Mouse (Mus musculus) heart, embryonic 13.5 days (tissue): Measurements from ENCODE around the gene Gm5617. TPM values are rescaled to one million over a fixed set of nuclear protein-coding genes. Genes with fewer than 3 reads are reported as not detected.
"Not testable (repeated sequence)": the region's sequence is repeated elsewhere in the genome, so short reads cannot be mapped to it uniquely, and the experiment has no call there.

Source experiments
- ATAC-seq: fragments of 200-750 bp; cut with Nextera tagmentation; 2 replicates; pipeline ENCODE4 v1.8.0; 2017; ENCODE audit warnings: moderate TSS enrichment; ENCODE audit not compliant: insufficient number of reproducible peaks, low FRiP score, low TSS enrichment; ENCODE audit errors: extremely low read depth
- H3K27ac ChIP-seq: fragments of 300-500 bp; sonication (generic); replicated peaks from 2 replicates; pipeline ENCODE4 v1.5.1; 2015; ENCODE audit warnings: moderate library complexity, mild to moderate bottlenecking, inconsistent platforms
- H3K27me3 ChIP-seq: fragments of 300-500 bp; sonication (generic); replicated peaks from 2 replicates; pipeline ENCODE4 v1.6.1; 2015; ENCODE audit warnings: mild to moderate bottlenecking, inconsistent platforms
- H3K36me3 ChIP-seq: fragments of 300-500 bp; sonication (generic); 2 replicates; pipeline ENCODE4 v1.6.1; 2015; ENCODE audit warnings: mild to moderate bottlenecking, inconsistent platforms
- H3K4me1 ChIP-seq: fragments of 300-500 bp; sonication (generic); 2 replicates; pipeline ENCODE4 v1.6.1; 2015; ENCODE audit warnings: inconsistent platforms
- H3K4me2 ChIP-seq: fragments of 300-500 bp; sonication (generic); 2 replicates; pipeline ENCODE4 v1.6.1; 2015; ENCODE audit warnings: inconsistent platforms, mild to moderate bottlenecking, moderate library complexity
- H3K4me3 ChIP-seq: fragments of 300-500 bp; sonication (generic); 2 replicates; pipeline ENCODE4 v1.5.1; 2015; ENCODE audit warnings: moderate library complexity, mild to moderate bottlenecking, inconsistent platforms
- H3K9ac ChIP-seq: fragments of 300-500 bp; sonication (generic); 2 replicates; pipeline ENCODE4 v1.6.1; 2015; ENCODE audit warnings: inconsistent platforms, mild to moderate bottlenecking, moderate library complexity
- H3K9me3 ChIP-seq: fragments of 300-500 bp; sonication (generic); 2 replicates; pipeline ENCODE4 v1.6.1; 2016; ENCODE audit warnings: inconsistent platforms
- WGBS: fragments of 180-500 bp; shearing (Covaris S2); methylation state at CpG from one replicate; pipeline ENCODE4 v1.1.7; 2015; ENCODE audit warnings: mixed read lengths; 5-methylcytosine and 5-hydroxymethylcytosine counted together
- polyA plus RNA-seq: library from polyadenylated mRNA; unstranded; fragments of >200 nt; fragmentation: Nextera tagmentation; extraction: Ambion mirVana; gene quantifications from 2 replicates; pipeline ENCODE4 v1.2.1, GENCODE M21; 2015

The Gm5617 gene
- polyA plus RNA-seq, 1 experiment from 2014 or later = 27.4 TPM

- no peaks in the 10 kb centered on the region for H3K36me3 ChIP-seq
- no peak overlapping the region for H3K4me3 ChIP-seq
- WGBS = 74% methylated on average over 2 of the region's 2 CpGs
- H3K9ac ChIP-seq = no peak overlapping the region
- H3K4me1 ChIP-seq = no peaks in the 10 kb centered on the region
- H3K4me2 ChIP-seq = no peak overlapping the region
- ATAC-seq = no peak
- H3K9me3 ChIP-seq = no peaks in the 10 kb centered on the region
- H3K27me3 ChIP-seq = peaks cover 30% of the 10 kb centered on the region
- no peak overlapping the region for H3K27ac ChIP-seq
Measured at GRCm38 (mm10) chr9:48503001-48503400, 7.8 kb downstream of the Gm5617 start.

- ATAC-seq = no peak
- no peak overlapping the region for H3K9ac ChIP-seq
- H3K4me2 ChIP-seq = no peak overlapping the region
- no peak overlapping the region for H3K4me3 ChIP-seq
- H3K27me3 ChIP-seq = peaks cover 20% of the 10 kb centered on the region; the same call in 1 of the 2 replicates
- no peaks in the 10 kb centered on the region for H3K36me3 ChIP-seq
- 57% methylated on average over 8 of the region's 8 CpGs for WGBS
- H3K27ac ChIP-seq = no peak overlapping the region
- H3K4me1 ChIP-seq = no peaks in the 10 kb centered on the region
- no peaks in the 10 kb centered on the region for H3K9me3 ChIP-seq
Measured at GRCm38 (mm10) chr9:48504741-48505365, 9.6 kb downstream of the Gm5617 start.

GRCm38 (mm10) chr9:48510134-48510533 lies 14.9 kb downstream of the Gm5617 start:
- Histone ChIP-seq H3K9me3 (no peaks in the 10 kb centered on the region), H3K27me3 (peaks cover 24% of the 10 kb centered on the region; the same call in 1 of the 2 replicates), H3K9ac (no peak overlapping the region), H3K27ac (no peak overlapping the region), H3K36me3 (no peaks in the 10 kb centered on the region), H3K4me2 (no peak overlapping the region), H3K4me3 (no peak overlapping the region), H3K4me1 (peaks cover 8% of the 10 kb centered on the region)
- ATAC-seq = no peak
- 76% methylated on average over 5 of the region's 5 CpGs for WGBS

- Histone ChIP-seq H3K36me3 (no peaks in the 10 kb centered on the region), H3K4me3 (no peak overlapping the region), H3K9ac (no peak overlapping the region), H3K27ac (peak overlapping the region; percentile 87), H3K27me3 (peaks cover 18% of the 10 kb centered on the region; the same call in 1 of the 2 replicates), H3K4me2 (peak overlapping the region; percentile 25), H3K9me3 (no peaks in the 10 kb centered on the region), H3K4me1 (peaks cover 23% of the 10 kb centered on the region)
- 11% methylated on average over 1 of the region's 1 CpGs for WGBS
- peak; percentile 51; the same call in 1 of the 2 replicates for ATAC-seq
Measured at GRCm38 (mm10) chr9:48515332-48515731, 20.1 kb downstream of the Gm5617 start.

GRCm38 (mm10) chr9:48516615-48517371 lies 21.6 kb downstream of the Gm5617 start:
- Histone ChIP-seq H3K4me3 (no peak overlapping the region), H3K9me3 (no peaks in the 10 kb centered on the region), H3K4me2 (no peak overlapping the region), H3K27me3 (peaks cover 11% of the 10 kb centered on the region; the same call in 1 of the 2 replicates), H3K9ac (no peak overlapping the region), H3K27ac (no peak overlapping the region), H3K36me3 (no peaks in the 10 kb centered on the region), H3K4me1 (peaks cover 23% of the 10 kb centered on the region)
- 77% methylated on average over 11 of the region's 11 CpGs for WGBS
- ATAC-seq = no peak

GRCm38 (mm10) chr9:48517372-48518130 lies 22.3 kb downstream of the Gm5617 start:
- Histone ChIP-seq H3K27me3 (peaks cover 11% of the 10 kb centered on the region; the same call in 1 of the 2 replicates), H3K4me3 (no peak overlapping the region), H3K36me3 (no peaks in the 10 kb centered on the region), H3K4me1 (peaks cover 23% of the 10 kb centered on the region), H3K9me3 (no peaks in the 10 kb centered on the region), H3K4me2 (no peak overlapping the region), H3K27ac (no peak overlapping the region), H3K9ac (no peak overlapping the region)
- 77% methylated on average over 19 of the region's 19 CpGs for WGBS
- no peak for ATAC-seq

- 9% methylated on average over 5 of the region's 7 CpGs for WGBS
- not testable (repeated sequence) for H3K4me3 ChIP-seq, H3K9ac ChIP-seq, H3K27me3 ChIP-seq, H3K9me3 ChIP-seq, H3K4me2 ChIP-seq, H3K27ac ChIP-seq, ATAC-seq, H3K36me3 ChIP-seq
- H3K4me1 ChIP-seq = peaks cover 13% of the 10 kb centered on the region
Measured at GRCm38 (mm10) chr9:48520405-48520804, 25.2 kb downstream of the Gm5617 start.

- no peaks in the 10 kb centered on the region for H3K9me3 ChIP-seq
- no peaks in the 10 kb centered on the region for H3K4me1 ChIP-seq
- no peaks in the 10 kb centered on the region; the same call in 1 of the 2 replicates for H3K27me3 ChIP-seq
- H3K36me3 ChIP-seq = no peaks in the 10 kb centered on the region
- no peak overlapping the region for H3K27ac ChIP-seq
- no peak overlapping the region for H3K4me2 ChIP-seq
- no peak overlapping the region for H3K4me3 ChIP-seq
- H3K9ac ChIP-seq = no peak overlapping the region
- 8% methylated on average over 1 of the region's 1 CpGs for WGBS
- no peak for ATAC-seq
Measured at GRCm38 (mm10) chr9:48525566-48525965, 30.3 kb downstream of the Gm5617 start.

GRCm38 (mm10) chr9:48526520-48526919 lies 31.3 kb downstream of the Gm5617 start:
- no peaks in the 10 kb centered on the region for H3K9me3 ChIP-seq
- H3K36me3 ChIP-seq = no peaks in the 10 kb centered on the region
- WGBS = 80% methylated on average over 4 of the region's 4 CpGs
- no peak overlapping the region for H3K4me3 ChIP-seq
- H3K9ac ChIP-seq = no peak overlapping the region
- no peaks in the 10 kb centered on the region for H3K4me1 ChIP-seq
- H3K4me2 ChIP-seq = no peak overlapping the region
- no peak for ATAC-seq
- H3K27ac ChIP-seq = no peak overlapping the region
- no peaks in the 10 kb centered on the region; the same call in 1 of the 2 replicates for H3K27me3 ChIP-seq

- no peaks in the 10 kb centered on the region; the same call in none of the 2 replicates for H3K27me3 ChIP-seq
- no peak overlapping the region for H3K4me2 ChIP-seq
- H3K4me3 ChIP-seq = no peak overlapping the region
- no peaks in the 10 kb centered on the region for H3K9me3 ChIP-seq
- no peak for ATAC-seq
- H3K36me3 ChIP-seq = no peaks in the 10 kb centered on the region
- H3K27ac ChIP-seq = no peak overlapping the region
- WGBS = 74% methylated on average over 4 of the region's 4 CpGs
- H3K9ac ChIP-seq = no peak overlapping the region
- no peaks in the 10 kb centered on the region for H3K4me1 ChIP-seq
Measured at GRCm38 (mm10) chr9:48531294-48531693, 36.1 kb downstream of the Gm5617 start.

- 62% methylated on average over 3 of the region's 3 CpGs for WGBS
- H3K4me2 ChIP-seq = no peak overlapping the region
- no peaks in the 10 kb centered on the region for H3K9me3 ChIP-seq
- ATAC-seq = no peak
- H3K4me3 ChIP-seq = no peak overlapping the region
- no peaks in the 10 kb centered on the region for H3K36me3 ChIP-seq
- H3K9ac ChIP-seq = no peak overlapping the region
- peaks cover 2% of the 10 kb centered on the region for H3K27me3 ChIP-seq
- H3K27ac ChIP-seq = no peak overlapping the region
- H3K4me1 ChIP-seq = no peaks in the 10 kb centered on the region
Measured at GRCm38 (mm10) chr9:48532203-48532602, 37.0 kb downstream of the Gm5617 start.
